Mouse (Mus musculus): ENCODE results near the gene Phox2a. TPM values are rescaled to one million over a fixed set of nuclear protein-coding genes. Genes with fewer than 3 reads are reported as not detected.
A peak's percentile ranks its signal among the peaks of the same experiment; 100 is the strongest.

The Phox2a gene
- polyA plus RNA-seq, 1 experiment, result not detected

DNA sequence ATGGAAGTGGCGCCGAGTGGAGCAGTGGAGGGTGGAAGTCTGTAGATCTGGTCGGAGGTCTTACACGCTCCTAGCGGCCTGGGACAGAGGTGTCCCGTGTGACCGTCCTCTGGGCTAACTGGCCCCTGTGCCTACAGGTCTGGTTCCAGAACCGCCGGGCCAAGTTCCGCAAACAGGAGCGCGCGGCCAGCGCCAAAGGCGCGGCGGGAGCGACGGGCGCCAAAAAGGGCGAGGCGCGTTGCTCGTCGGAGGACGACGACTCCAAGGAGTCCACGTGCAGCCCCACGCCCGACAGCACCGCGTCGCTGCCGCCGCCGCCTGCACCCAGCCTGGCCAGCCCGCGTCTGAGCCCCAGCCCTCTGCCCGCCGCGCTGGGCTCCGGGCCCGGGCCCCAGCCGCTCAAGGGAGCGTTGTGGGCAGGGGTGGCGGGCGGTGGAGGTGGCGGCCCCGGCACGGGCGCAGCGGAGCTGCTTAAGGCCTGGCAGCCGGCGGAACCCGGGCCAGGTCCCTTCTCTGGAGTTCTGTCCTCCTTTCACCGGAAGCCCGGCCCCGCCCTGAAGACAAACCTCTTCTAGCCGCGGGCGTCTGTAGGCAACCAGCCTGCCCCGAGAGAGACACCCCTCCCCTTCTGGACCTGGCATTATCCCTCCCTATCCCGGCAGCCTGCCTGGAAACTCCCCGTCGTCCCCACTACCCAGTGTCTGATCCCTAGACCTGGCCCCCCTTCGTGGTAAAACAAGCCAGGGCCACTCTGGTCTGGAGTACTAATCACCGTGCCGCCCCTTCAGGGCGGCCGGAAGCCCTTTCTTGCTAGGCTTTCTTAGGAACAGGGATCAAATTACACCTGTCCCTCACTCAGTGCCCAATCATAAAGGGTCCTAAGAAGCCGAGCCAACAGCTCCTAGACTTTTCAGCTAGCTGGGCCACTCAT, 3.7 kb downstream of the Phox2a start:
- Histone ChIP-seq H3K4me1 (replicated peaks; ENCODE audit: control insufficient read depth, insufficient read depth, low read length) (peaks cover 13% of the 10 kb centered on the region), H3K27me3 (ENCODE audit: control insufficient read depth, insufficient read depth, low read length) (peaks cover 31% of the 10 kb centered on the region), H3K27ac (ENCODE audit: control insufficient read depth, insufficient read depth, low read length) (no peak overlapping the region), H3K36me3 (ENCODE audit: control insufficient read depth, insufficient read depth, low read length) (no peaks in the 10 kb centered on the region), H3K4me3 (ENCODE audit: control insufficient read depth, insufficient read depth, low read length) (peak overlapping the region; percentile 34)
- peak; percentile 23 for DNase-seq
- TF ChIP-seq POLR2A (IDR thresholded peaks at IDR 0.05; ENCODE audit: control insufficient read depth, extremely low read depth, insufficient read depth, low read length, poor library complexity) (no peak), CTCF (IDR thresholded peaks at IDR 0.05; ENCODE audit: borderline replicate concordance, control insufficient read depth, extremely low read depth, insufficient read depth, low read length, poor library complexity) (no peak)
- WGBS, result 2% methylated on average over 71 of the region's 71 CpGs

DNA sequence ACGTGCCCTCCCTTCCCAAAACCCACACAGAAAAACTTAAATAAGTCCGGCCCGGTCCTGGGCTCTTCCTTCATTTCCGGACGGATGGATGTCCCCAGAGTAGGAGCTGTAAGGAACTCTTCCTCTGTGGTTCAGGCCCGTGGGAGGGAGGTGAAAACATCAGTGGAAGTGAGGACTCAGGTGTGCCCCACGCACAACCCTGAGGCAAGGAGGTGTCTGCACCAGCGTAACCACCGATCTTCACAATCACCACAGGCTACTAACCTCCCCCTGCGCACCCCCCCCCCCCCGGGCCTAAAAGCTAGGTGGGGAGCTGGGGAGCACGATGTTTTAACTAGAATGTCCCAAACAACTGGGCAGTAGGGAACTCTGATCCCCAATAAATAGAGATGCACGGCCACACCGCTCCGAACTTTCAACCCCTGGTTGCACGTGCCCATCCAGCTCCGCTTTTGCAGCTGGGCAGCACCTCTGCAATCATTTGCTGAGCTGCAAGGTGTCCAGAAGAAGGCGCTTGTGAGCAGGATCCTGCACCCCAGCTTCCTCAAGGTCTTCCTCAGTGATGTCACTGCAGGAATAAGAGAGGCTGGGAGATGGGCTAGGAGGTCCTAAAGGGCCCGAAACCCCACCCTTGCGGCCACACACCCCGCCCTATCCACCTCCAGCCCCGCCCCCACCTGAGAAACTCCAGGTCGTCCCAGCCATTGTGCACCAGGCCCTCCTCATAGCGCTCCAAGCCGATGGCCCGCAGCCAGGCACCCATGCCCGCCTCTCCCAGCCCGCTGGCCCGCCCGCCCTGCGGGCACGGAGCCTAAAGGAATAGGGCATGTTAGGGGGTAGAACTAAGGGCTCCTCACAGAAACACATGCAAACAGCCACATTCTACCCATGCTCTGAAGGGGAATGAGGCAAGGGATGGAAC, 5.0 kb downstream of the Phox2a start:
- WGBS, result 73% methylated on average over 32 of the region's 32 CpGs
- H3K27me3 ChIP-seq (ENCODE audit: control insufficient read depth, insufficient read depth, low read length), result peaks cover 21% of the 10 kb centered on the region; the same call in 1 of the 2 replicates
- no peak overlapping the region for H3K27ac ChIP-seq (ENCODE audit: control insufficient read depth, insufficient read depth, low read length)
- H3K4me1 ChIP-seq (replicated peaks; ENCODE audit: control insufficient read depth, insufficient read depth, low read length), result peaks cover 13% of the 10 kb centered on the region
- no peak for TF ChIP-seq CTCF (IDR thresholded peaks at IDR 0.05; ENCODE audit: borderline replicate concordance, control insufficient read depth, extremely low read depth, insufficient read depth, low read length, poor library complexity)
- TF ChIP-seq POLR2A (IDR thresholded peaks at IDR 0.05; ENCODE audit: control insufficient read depth, extremely low read depth, insufficient read depth, low read length, poor library complexity), result no peak
- H3K4me3 ChIP-seq (ENCODE audit: control insufficient read depth, insufficient read depth, low read length), result no peak overlapping the region
- DNase-seq, result no peak
- no peaks in the 10 kb centered on the region for H3K36me3 ChIP-seq (ENCODE audit: control insufficient read depth, insufficient read depth, low read length)

DNA sequence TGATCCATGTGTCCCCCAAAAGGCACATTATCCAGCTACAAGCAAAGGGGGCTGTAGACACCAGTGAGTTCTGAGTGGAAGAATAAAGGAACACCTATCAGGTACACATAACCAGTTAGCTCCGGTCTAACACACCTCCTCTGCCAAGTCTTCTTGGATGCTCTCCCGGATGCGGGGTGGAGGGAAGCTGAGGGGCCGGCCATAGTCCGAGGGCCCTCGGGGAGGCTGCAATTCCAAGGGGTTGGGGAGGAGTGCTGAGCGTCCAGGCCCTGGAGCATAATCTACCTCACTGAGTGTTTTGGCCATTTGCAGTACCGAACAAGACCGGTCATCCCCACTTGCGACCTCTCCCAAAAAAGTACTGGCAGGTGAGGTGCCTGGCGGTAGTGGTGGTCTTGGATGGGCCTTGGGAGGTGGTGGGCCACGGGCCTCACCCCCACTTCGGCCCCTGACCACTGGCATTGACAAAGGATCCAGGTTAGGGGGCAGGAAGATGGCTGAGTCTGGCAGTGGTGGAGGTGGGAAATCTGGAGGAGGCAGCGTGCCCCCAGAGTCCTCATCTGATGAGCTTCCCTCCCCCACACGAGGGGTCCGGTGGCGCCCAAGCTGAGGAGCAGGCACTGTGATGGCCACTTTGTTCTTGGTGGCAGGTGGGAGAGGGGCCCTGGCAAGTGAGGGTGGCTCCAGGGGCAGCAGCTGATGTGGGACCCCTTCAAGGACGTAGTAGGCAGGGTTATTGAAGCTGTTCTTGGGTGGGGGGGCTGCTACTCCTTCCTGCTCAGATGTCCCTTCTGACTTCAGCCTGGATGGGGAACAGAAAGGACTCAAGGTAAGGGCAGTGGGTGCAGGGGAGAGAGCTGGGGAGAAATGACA, 5.9 kb downstream of the Phox2a start:
- Histone ChIP-seq H3K4me3 (ENCODE audit: control insufficient read depth, insufficient read depth, low read length) (no peak overlapping the region), H3K4me1 (replicated peaks; ENCODE audit: control insufficient read depth, insufficient read depth, low read length) (peaks cover 13% of the 10 kb centered on the region), H3K27ac (ENCODE audit: control insufficient read depth, insufficient read depth, low read length) (no peak overlapping the region), H3K27me3 (ENCODE audit: control insufficient read depth, insufficient read depth, low read length) (peaks cover 15% of the 10 kb centered on the region; the same call in 1 of the 2 replicates), H3K36me3 (ENCODE audit: control insufficient read depth, insufficient read depth, low read length) (no peaks in the 10 kb centered on the region)
- no peak for TF ChIP-seq POLR2A (IDR thresholded peaks at IDR 0.05; ENCODE audit: control insufficient read depth, extremely low read depth, insufficient read depth, low read length, poor library complexity)
- no peak for TF ChIP-seq CTCF (IDR thresholded peaks at IDR 0.05; ENCODE audit: borderline replicate concordance, control insufficient read depth, extremely low read depth, insufficient read depth, low read length, poor library complexity)
- DNase-seq, result no peak
- WGBS, result 93% methylated on average over 18 of the region's 18 CpGs

DNA sequence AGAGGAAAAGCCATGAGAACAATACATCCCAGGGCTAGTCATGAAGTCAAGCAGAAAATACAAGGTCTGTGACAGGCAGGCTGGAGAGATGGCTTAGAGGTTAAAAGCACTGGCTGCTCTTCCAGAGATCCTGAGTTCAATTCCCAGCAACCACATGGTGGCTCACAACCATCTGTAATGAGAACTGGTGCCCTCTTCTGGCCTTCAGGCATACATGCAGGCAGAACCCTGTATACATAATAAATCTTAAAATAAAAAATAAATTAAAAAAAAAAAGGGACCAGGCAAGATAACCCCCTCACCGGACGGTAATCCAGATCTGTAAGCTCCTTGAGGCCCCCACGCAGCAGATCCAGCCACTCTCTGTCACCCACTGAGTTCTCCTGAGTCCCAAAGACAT, 12.3 kb downstream of the Phox2a start:
- no peak for DNase-seq
- WGBS, result 98% methylated on average over 3 of the region's 3 CpGs
- no peaks in the 10 kb centered on the region for H3K36me3 ChIP-seq (ENCODE audit: control insufficient read depth, insufficient read depth, low read length)
- no peaks in the 10 kb centered on the region for H3K4me1 ChIP-seq (replicated peaks; ENCODE audit: control insufficient read depth, insufficient read depth, low read length)
- no peaks in the 10 kb centered on the region for H3K27me3 ChIP-seq (ENCODE audit: control insufficient read depth, insufficient read depth, low read length)
- no peak for TF ChIP-seq CTCF (IDR thresholded peaks at IDR 0.05; ENCODE audit: borderline replicate concordance, control insufficient read depth, extremely low read depth, insufficient read depth, low read length, poor library complexity)
- no peak for TF ChIP-seq POLR2A (IDR thresholded peaks at IDR 0.05; ENCODE audit: control insufficient read depth, extremely low read depth, insufficient read depth, low read length, poor library complexity)
- no peak overlapping the region for H3K27ac ChIP-seq (ENCODE audit: control insufficient read depth, insufficient read depth, low read length)
- H3K4me3 ChIP-seq (ENCODE audit: control insufficient read depth, insufficient read depth, low read length), result no peak overlapping the region

DNA sequence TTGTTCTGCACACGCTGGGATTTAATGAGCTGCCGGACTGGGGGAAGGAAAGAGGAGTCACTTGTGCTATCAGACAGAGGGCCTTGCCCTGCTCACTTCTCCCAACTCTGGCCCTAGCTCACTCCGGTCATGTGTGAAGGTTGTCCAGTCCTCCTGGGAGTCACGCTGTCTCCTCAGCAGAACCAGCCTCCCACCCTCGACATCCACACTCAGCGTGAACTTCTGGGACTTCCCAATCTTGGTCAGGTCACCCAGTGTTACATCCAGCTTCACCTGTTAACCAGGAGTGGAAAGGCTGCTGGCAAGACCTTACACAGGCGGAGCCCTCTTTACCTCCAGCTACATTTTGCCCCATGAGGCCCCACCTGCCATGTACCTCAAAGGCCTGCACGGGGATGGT, 13.3 kb downstream of the Phox2a start:
- no peak overlapping the region for H3K27ac ChIP-seq (ENCODE audit: control insufficient read depth, insufficient read depth, low read length)
- H3K36me3 ChIP-seq (ENCODE audit: control insufficient read depth, insufficient read depth, low read length), result no peaks in the 10 kb centered on the region
- H3K4me1 ChIP-seq (replicated peaks; ENCODE audit: control insufficient read depth, insufficient read depth, low read length), result peaks cover 5% of the 10 kb centered on the region
- 95% methylated on average over 8 of the region's 8 CpGs for WGBS
- no peak overlapping the region for H3K4me3 ChIP-seq (ENCODE audit: control insufficient read depth, insufficient read depth, low read length)
- TF ChIP-seq CTCF (IDR thresholded peaks at IDR 0.05; ENCODE audit: borderline replicate concordance, control insufficient read depth, extremely low read depth, insufficient read depth, low read length, poor library complexity), result no peak
- no peak for DNase-seq
- peaks cover under 1% of the 10 kb centered on the region; the same call in 1 of the 2 replicates for H3K27me3 ChIP-seq (ENCODE audit: control insufficient read depth, insufficient read depth, low read length)

Measured in thymus, adult 2 months (tissue).